Mouse (Mus musculus) hindbrain, embryonic 11.5 days (tissue): ENCODE measurements at regions not wholly inside any gene's neighbourhood (a gene's known extent, or its start where the extent isn't known, plus 50 kb on each side); places are given as distances from the start of the nearest gene placed in this dataset.
"Not testable (repeated sequence)": the region's sequence is repeated elsewhere in the genome, so short reads cannot be mapped to it uniquely, and the experiment has no call there.

Experiments used
- ATAC-seq: fragments of 200-750 bp; cut with Nextera tagmentation; 2 replicates; pipeline ENCODE4 v1.8.0; 2017; ENCODE audit warnings: mild to moderate bottlenecking, moderate TSS enrichment, moderate library complexity; ENCODE audit not compliant: low FRiP score
- DNase-seq: peaks from one replicate; pipeline ENCODE4 v3.0.0-alpha.2; 2015; ENCODE audit warnings: low spot score
- H3K27ac ChIP-seq: fragments of 300-500 bp; sonication (generic); 2 replicates; pipeline ENCODE4 v1.5.1; 2014; ENCODE audit warnings: mild to moderate bottlenecking, low read depth, low read length
- H3K27me3 ChIP-seq: fragments of 300-500 bp; sonication (generic); 2 replicates; pipeline ENCODE4 v1.6.1; 2014; ENCODE audit warnings: mild to moderate bottlenecking, low read length, moderate library complexity, mixed read lengths; ENCODE audit not compliant: control insufficient read depth, insufficient read depth
- H3K36me3 ChIP-seq: fragments of 300-500 bp; sonication (generic); 2 replicates; pipeline ENCODE4 v1.6.1; 2014; ENCODE audit warnings: mild to moderate bottlenecking, low read length, moderate library complexity, mixed read lengths; ENCODE audit not compliant: control insufficient read depth, insufficient read depth
- H3K4me1 ChIP-seq: fragments of 300-500 bp; sonication (generic); replicated peaks from 2 replicates; pipeline ENCODE4 v1.6.1; 2014; ENCODE audit warnings: low read length, mixed read lengths; ENCODE audit not compliant: control insufficient read depth, insufficient read depth
- H3K4me2 ChIP-seq: fragments of 300-500 bp; sonication (generic); replicated peaks from 2 replicates; pipeline ENCODE4 v1.6.1; 2014; ENCODE audit warnings: mild to moderate bottlenecking, low read depth, low read length
- H3K4me3 ChIP-seq: fragments of 300-500 bp; sonication (generic); 2 replicates; pipeline ENCODE4 v1.5.1; 2014; ENCODE audit warnings: low read depth, low read length
- H3K9ac ChIP-seq: fragments of 300-500 bp; sonication (generic); 2 replicates; pipeline ENCODE4 v1.6.1; 2014; ENCODE audit warnings: low read depth, low read length
- H3K9me3 ChIP-seq: fragments of 300-500 bp; sonication (generic); 2 replicates; pipeline ENCODE4 v1.6.1; 2016; ENCODE audit warnings: low read length; ENCODE audit not compliant: control insufficient read depth
- WGBS: fragments of 180-500 bp; shearing (Covaris S2); extraction: QIAGEN DNeasy Blood & Tissue Kit; methylation state at CpG from one replicate; pipeline ENCODE4 v1.1.7; 2014; 5-methylcytosine and 5-hydroxymethylcytosine counted together

DNA sequence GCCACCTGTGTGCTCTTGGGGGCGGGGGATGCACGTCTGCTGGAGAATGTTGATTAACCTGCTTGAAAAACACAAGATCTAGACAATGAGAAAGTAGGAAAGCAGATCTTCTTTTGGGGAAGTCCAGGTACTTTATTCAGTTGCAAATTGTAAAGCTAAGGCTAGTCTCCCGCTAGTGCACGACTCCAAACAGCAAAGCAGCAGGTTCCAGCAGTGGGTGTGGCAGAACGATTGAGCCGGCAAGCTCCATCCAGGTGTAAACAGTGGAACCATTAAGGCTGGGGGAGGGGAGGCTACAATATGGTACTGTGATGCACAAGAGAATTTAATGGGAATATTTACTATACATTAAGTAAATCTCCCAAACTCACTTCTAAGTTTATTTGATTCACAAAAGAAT is 448.6 kb upstream of the Cobl start:
- not testable (repeated sequence) for H3K4me1 ChIP-seq, H3K36me3 ChIP-seq, H3K4me3 ChIP-seq, H3K27ac ChIP-seq, H3K9ac ChIP-seq, ATAC-seq, H3K9me3 ChIP-seq, DNase-seq, H3K4me2 ChIP-seq, H3K27me3 ChIP-seq
- WGBS, result 42% methylated on average over 6 of the region's 6 CpGs

DNA sequence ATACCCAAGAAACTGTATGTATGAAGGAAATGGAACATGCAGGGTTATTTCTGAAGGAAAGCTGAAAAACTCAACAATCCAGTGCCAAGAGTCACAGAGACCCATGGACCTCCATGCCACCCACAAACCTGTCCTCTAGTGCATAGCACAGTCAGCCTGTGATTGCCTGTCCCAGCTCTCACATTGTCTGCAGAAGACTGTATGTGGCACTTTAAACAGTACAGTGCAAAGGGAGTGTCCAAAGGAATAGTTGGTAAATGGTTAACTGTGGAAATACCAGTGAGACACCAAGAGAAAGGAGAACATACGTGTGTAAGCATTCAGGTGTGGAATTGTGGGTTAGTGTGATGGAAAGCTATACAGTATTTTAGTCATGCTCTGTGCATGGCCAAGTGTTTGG is 409.0 kb upstream of the Cobl start:
- Histone ChIP-seq H3K27me3 (no peaks in the 10 kb centered on the region), H3K36me3 (no peaks in the 10 kb centered on the region), H3K4me3 (no peak overlapping the region), H3K27ac (no peak overlapping the region), H3K4me2 (no peak overlapping the region), H3K9me3 (no peaks in the 10 kb centered on the region), H3K4me1 (no peaks in the 10 kb centered on the region), H3K9ac (no peak overlapping the region)
- no peak for ATAC-seq
- no peak for DNase-seq
- 83% methylated on average over 1 of the region's 1 CpGs for WGBS

DNA sequence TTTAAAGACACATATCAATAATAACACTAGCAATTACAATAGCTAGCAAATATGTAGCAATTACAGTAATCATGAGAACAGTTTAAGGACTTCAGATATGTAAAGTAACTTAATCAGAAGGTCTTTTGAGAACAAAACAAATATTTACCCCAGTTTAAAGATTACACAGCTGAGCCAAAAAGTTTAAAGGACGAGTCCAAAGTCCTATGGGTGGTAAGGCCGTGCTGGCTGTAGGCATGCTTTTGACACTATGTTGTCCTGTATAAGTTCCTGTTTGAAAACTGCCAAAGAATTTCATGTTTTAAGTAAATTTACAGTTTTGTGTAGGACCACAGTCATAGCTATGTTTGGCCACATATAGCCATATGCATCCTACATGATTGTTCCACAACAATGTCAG is 408.0 kb upstream of the Cobl start:
- 88% methylated on average over 2 of the region's 2 CpGs for WGBS
- no peak overlapping the region for H3K27ac ChIP-seq

DNA sequence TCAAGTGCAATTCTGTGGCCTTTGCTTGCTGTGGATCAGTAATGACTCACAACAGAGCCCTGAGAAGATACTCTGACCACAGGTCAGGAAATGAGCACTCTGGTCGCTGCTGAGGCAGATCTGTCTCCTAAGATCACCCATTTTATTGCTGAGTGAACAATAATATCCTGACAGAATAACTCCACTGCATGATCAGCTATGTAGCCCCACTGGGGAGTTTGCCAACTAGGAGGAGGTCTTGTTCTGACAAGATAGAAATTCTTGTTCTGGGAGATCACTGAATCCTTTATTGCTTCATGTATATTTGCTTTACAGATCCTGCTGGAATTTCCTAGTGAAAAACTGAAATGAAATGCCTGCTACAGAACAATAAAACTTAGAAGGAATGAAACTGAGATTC is 407.6 kb upstream of the Cobl start:
- no peak for ATAC-seq
- WGBS, result 67% methylated on average over 1 of the region's 1 CpGs

More for the DNA sequence above, 408.0 kb upstream of the Cobl start:
- Histone ChIP-seq H3K9ac (no peak overlapping the region), H3K4me1 (no peaks in the 10 kb centered on the region), H3K4me2 (no peak overlapping the region), H3K4me3 (no peak overlapping the region), H3K9me3 (no peaks in the 10 kb centered on the region), H3K27me3 (no peaks in the 10 kb centered on the region), H3K36me3 (no peaks in the 10 kb centered on the region)
- DNase-seq, result no peak
- ATAC-seq, result no peak

DNA sequence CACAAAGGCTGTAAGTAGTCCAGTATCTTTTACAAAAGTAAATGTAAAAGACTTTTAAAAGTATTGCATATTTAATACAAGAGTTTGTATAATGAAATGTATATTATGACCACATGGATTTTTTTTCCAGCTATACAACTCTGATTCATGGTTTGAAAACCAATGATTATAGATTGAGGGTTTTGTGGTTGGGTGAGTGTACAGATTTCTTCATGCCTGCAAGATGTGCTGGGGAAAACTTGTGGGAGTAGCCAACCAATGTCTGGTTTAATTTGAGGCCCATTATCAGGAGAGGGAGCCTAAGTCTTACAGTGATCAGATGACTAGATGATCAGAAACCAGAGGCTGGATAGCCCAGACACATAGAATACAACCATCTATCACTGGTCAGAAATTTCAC is 402.8 kb upstream of the Cobl start:
- H3K27ac ChIP-seq, result no peak overlapping the region
- H3K9ac ChIP-seq, result no peak overlapping the region
- H3K4me2 ChIP-seq, result no peak overlapping the region
- no peaks in the 10 kb centered on the region for H3K36me3 ChIP-seq
- ATAC-seq (no peak), DNase-seq (no peak)
- no peaks in the 10 kb centered on the region for H3K9me3 ChIP-seq
- no peaks in the 10 kb centered on the region for H3K27me3 ChIP-seq
- no peaks in the 10 kb centered on the region for H3K4me1 ChIP-seq
- no peak overlapping the region for H3K4me3 ChIP-seq

More for the DNA sequence above, 407.6 kb upstream of the Cobl start:
- Histone ChIP-seq H3K4me3 (no peak overlapping the region), H3K9me3 (no peaks in the 10 kb centered on the region), H3K36me3 (no peaks in the 10 kb centered on the region), H3K4me1 (no peaks in the 10 kb centered on the region), H3K27ac (no peak overlapping the region), H3K9ac (no peak overlapping the region), H3K4me2 (no peak overlapping the region), H3K27me3 (no peaks in the 10 kb centered on the region)
- DNase-seq, result no peak

DNA sequence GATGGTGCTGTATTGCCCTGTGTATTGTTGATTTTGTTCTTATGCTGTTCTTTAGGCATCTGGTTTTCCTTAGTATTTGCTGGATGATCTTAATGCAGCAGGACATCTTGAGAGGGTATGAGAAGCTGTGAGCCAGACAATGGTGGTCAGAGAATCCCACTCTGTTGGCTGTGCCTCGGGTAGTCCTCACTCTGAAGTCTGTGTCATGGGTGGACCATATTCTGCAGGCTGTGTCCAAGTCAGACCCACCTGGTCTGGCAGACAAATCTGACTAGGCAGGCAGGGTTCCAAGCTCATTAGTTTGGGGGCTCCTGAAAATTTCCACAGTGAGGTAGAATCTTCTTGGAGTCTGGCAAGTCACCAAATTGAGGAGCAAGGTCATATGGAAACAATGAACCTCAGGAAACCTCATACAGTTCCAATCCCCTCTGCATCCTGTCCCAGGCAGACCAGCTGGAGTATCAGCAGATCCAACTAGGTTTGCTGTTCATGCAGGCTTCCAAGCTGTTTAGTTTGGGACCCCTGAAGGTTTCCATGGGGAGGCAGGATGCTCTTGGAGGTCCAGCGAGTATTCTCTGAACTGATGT is 400.4 kb upstream of the Cobl start:
- H3K4me3 ChIP-seq, result no peak overlapping the region
- no peak overlapping the region for H3K27ac ChIP-seq
- no peaks in the 10 kb centered on the region for H3K36me3 ChIP-seq
- H3K4me1 ChIP-seq, result no peaks in the 10 kb centered on the region
- 84% methylated on average over 2 of the region's 2 CpGs for WGBS
- no peak overlapping the region for H3K4me2 ChIP-seq
- no peaks in the 10 kb centered on the region for H3K27me3 ChIP-seq
- H3K9me3 ChIP-seq, result no peaks in the 10 kb centered on the region
- DNase-seq (no peak), ATAC-seq (no peak)
- no peak overlapping the region for H3K9ac ChIP-seq

DNA sequence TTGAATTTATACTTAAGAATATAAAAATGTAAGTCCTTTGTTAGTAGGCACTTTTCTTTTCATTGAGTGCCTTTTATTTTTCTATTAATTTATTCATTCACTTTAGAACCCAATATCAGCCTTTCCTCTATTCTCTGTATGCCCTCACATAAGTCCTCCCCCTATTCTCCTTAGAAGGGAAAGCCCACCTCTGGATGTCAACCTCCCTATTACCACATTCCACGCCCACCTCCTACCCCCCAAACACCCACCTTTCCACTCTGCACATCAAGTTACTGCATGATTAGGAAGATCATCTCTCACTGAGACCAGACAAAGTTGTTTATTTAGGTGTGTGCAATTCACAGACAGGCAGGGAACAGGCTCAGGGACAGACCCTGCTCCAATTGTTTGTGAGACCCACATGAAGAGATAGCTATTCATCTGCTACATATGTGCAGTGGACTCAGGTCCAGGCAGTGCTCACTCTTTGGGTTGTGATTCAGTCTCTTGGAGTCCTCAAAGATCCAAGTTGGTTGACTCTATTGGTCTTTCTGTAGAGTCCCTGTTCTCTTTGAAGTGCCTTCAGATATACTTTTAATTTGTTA is 394.7 kb upstream of the Cobl start:
- ATAC-seq (peak; percentile 60), DNase-seq (no peak)
- Histone ChIP-seq H3K4me3 (no peak overlapping the region), H3K36me3 (no peaks in the 10 kb centered on the region), H3K27me3 (no peaks in the 10 kb centered on the region), H3K9ac (no peak overlapping the region), H3K9me3 (no peaks in the 10 kb centered on the region), H3K4me2 (no peak overlapping the region), H3K4me1 (no peaks in the 10 kb centered on the region), H3K27ac (no peak overlapping the region)
- WGBS, result 80% methylated on average over 1 of the region's 1 CpGs

DNA sequence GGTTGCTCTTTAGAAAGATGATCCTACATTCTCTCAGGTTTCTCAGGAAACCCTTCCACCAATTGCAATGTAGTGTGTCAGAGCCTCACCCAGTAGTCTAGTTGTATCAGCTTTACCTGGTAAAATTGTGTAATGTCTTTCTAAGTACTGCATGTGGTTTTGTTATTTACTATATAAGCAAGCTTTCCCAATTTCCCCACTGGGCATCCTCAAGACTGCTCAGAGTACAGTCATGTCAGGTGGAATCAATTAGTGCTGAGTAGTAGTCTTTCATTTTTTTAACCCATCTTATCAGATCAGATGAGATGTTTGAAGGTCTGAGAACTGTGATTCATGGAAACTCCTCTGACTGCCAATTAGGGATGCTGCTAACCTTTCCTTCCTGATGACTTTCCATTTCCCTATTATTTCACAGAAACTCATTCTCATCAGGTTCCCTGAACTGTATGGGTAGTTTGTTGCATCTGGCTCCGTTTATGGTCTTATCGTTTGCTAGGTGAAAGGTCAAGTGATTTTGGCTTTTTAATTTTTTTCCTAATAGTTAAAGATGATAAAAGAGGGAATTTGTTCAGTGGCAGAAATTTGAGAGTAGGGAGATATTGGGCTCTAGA is 393.6 kb upstream of the Cobl start:
- peak; percentile 45 for ATAC-seq

More for the DNA sequence above, 393.6 kb upstream of the Cobl start:
- no peaks in the 10 kb centered on the region for H3K4me1 ChIP-seq
- H3K36me3 ChIP-seq, result no peaks in the 10 kb centered on the region
- H3K4me2 ChIP-seq, result no peak overlapping the region
- no peaks in the 10 kb centered on the region for H3K9me3 ChIP-seq
- no peak overlapping the region for H3K9ac ChIP-seq
- DNase-seq, result no peak
- no peaks in the 10 kb centered on the region for H3K27me3 ChIP-seq
- 91% methylated on average over 2 of the region's 2 CpGs for WGBS
- H3K27ac ChIP-seq, result no peak overlapping the region
- no peak overlapping the region for H3K4me3 ChIP-seq
